Comparison of ENCODE assay signal across 7 mouse cellular contexts in the genomic region with DNA sequence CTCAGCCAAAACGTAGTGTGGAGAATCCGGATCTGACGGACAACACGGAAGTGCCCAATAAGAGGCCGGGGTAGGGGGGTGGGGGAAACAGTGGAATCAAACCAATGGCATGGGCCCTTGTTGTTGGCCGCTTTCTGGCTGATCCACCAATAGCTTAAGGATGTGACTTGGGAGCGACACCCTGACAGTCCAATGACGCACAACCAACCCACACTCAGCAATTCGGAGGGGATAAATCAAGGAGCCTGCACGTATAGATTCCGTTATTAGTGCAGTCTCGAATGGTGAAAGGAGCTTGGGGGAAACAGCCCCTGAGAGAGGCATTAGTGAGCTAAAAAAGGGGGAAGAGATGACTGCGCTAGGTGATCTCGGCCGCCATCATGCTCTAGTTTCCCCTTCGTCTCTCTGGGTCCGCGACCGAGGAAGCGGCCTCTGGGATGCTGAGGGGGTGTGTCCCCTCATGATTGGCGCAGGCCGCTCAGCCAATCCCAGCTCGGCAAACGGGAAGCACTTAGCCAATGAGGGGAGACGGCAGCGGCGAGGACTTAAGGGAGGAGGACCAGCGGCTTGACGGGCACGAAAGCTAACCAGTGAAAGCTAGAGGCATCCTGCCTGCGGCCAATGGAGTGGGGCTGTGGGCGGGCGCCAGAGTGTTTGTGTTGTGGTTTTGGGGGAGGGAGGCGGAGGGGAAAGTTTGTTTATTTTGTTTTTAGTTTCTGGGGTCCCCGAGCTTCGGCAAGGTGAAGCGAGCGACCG. TPM values are rescaled to one million over a fixed set of nuclear protein-coding genes. Genes with fewer than 3 reads are reported as not detected.
DNase-seq lines count a peak whose midpoint lies in the region; ATAC-seq lines count a peak whose summit lies in the region.

A gene (plus strand): TSS at position 706 of the 756 bp plus-strand sequence.

- peak within 1 kb of the TSS; percentile 89 for H3K4me2 ChIP-seq in intestine, embryonic 16.5 days (ENCODE audit: low read depth, low read length)
- peak within 1 kb of the TSS; percentile 96 for H3K4me2 ChIP-seq in midbrain, embryonic 11.5 days

- ATAC-seq in intestine, embryonic 16.5 days, result peak; percentile 97
- peak; percentile 98 for ATAC-seq in midbrain, embryonic 11.5 days (ENCODE audit: low FRiP score)

- H3K36me3 ChIP-seq in intestine, embryonic 16.5 days (ENCODE audit: control insufficient read depth, insufficient read depth, low read length), result no peaks in the 10 kb centered on the region
- H3K36me3 ChIP-seq in midbrain, embryonic 11.5 days (ENCODE audit: control insufficient read depth, insufficient read depth, low read length), result no peaks in the 10 kb centered on the region

- peak within 1 kb of the TSS; percentile 91 for H3K27ac ChIP-seq in intestine, embryonic 16.5 days (ENCODE audit: low read length)
- peak within 1 kb of the TSS; percentile 75 for H3K27ac ChIP-seq in midbrain, embryonic 11.5 days (ENCODE audit: low read depth, low read length)

- H3K4me1 ChIP-seq in intestine, embryonic 16.5 days (ENCODE audit: control insufficient read depth, insufficient read depth, low read length), result peaks cover 22% of the 10 kb centered on the region
- peaks cover 6% of the 10 kb centered on the region for H3K4me1 ChIP-seq in midbrain, embryonic 11.5 days (ENCODE audit: control insufficient read depth, insufficient read depth, low read length)

- WGBS in intestine, embryonic 16.5 days, result under 1% methylated on average over 39 of the region's 39 CpGs
- under 1% methylated on average over 38 of the region's 39 CpGs for WGBS in midbrain, embryonic 11.5 days

- peak; percentile 99 for DNase-seq in adrenal gland, adult 8-10 months
- DNase-seq in embryo, embryonic 9.5 days (ENCODE audit: extremely low spot score), result peak; percentile 96
- DNase-seq in gastrocnemius, postnatal 4 days (ENCODE audit: low spot score in 2 of 2), result peak; percentile 96 to 98
- peak; percentile 98 to 99 for DNase-seq in left cerebral cortex, postnatal 36 days (ENCODE audit: low spot score in 2 of 2)
- DNase-seq in midbrain, embryonic 11.5 days (ENCODE audit: low spot score, missing footprints), result peak; percentile 100
- peak; percentile 100 for DNase-seq in skeletal muscle tissue, adult 2 months (ENCODE audit: low read depth, low spot score)

- intact Hi-C loops in left cerebral cortex, postnatal 36 days (cut with DNase I), result loop anchor here (1.0 to 10.0 kb wide), 2 partner anchors 88 to 154 kb away; no protein-coding TSS in a partner anchor

- peak within 1 kb of the TSS; percentile 95 for H3K4me3 ChIP-seq in intestine, embryonic 16.5 days (ENCODE audit: low read length)
- H3K4me3 ChIP-seq in midbrain, embryonic 11.5 days (ENCODE audit: low read depth, low read length), result peak within 1 kb of the TSS; percentile 93

- H3K9me3 ChIP-seq in intestine, embryonic 16.5 days (ENCODE audit: control insufficient read depth, low read length), result no peaks in the 10 kb centered on the region
- no peaks in the 10 kb centered on the region for H3K9me3 ChIP-seq in midbrain, embryonic 11.5 days (ENCODE audit: control insufficient read depth, low read length)

- peak within 1 kb of the TSS; percentile 84 for H3K9ac ChIP-seq in intestine, embryonic 16.5 days (ENCODE audit: low read depth, low read length)
- peak within 1 kb of the TSS; percentile 77 for H3K9ac ChIP-seq in midbrain, embryonic 11.5 days (ENCODE audit: low read length)

- no peaks in the 10 kb centered on the region for H3K27me3 ChIP-seq in intestine, embryonic 16.5 days (replicated peaks; ENCODE audit: control insufficient read depth, insufficient read depth, low read length)
- no peaks in the 10 kb centered on the region for H3K27me3 ChIP-seq in midbrain, embryonic 11.5 days (ENCODE audit: control insufficient read depth, insufficient read depth, low read length)

RNA-seq across cellular contexts. Expression of the gene that starts here (rescaled TPM):
- 10 to 100 TPM; 61.4 to 85.1 (median 69.2) TPM for total RNA-seq in adrenal gland, adult 8-10 months (2022)
- total RNA-seq in gastrocnemius, postnatal 4 days (2021), result 10 to 100 TPM; 80.8 to 81.1 TPM
- polyA plus RNA-seq in intestine, embryonic 16.5 days (2015; fragmentation: Nextera tagmentation; extraction: Ambion mirVana), result 18.0 and 18.2 TPM in 2 replicates
- 100 to 1,000 TPM; 107 to 142 TPM for total RNA-seq in left cerebral cortex, postnatal 36 days (2021)
- polyA plus RNA-seq in midbrain, embryonic 11.5 days (2014; fragmentation: Nextera tagmentation; extraction: Ambion mirVana), result 14.7 and 17.0 TPM in 2 replicates

Comparison
In these comparisons a context has a peak if more than half of its experiments do, and no peak if none do; other contexts are left out.
1. Peak in every context shown above with its lines: DNase-seq, ATAC-seq, H3K4me3 ChIP-seq and H3K27ac ChIP-seq.